30 mouse cellular contexts compared by ENCODE assay signal in genomic region chr9:31196742-31197141, GRCm38 (mm10).
"Had no signal": no experiment of that assay in that cellular context is flagged by ENCODE, and none has a peak within 500 bp of the region (broad histone marks: within the 10 kb centered on the region; RNA-seq: fewer than 3 reads in every experiment).

No protein-coding gene starts in this region.

- H3K27me3 ChIP-seq: heart, embryonic 12.5 days; heart, embryonic 13.5 days; heart, embryonic 15.5 days; hindbrain, embryonic 12.5 days; hindbrain, embryonic 13.5 days; hindbrain, embryonic 15.5 days; intestine, embryonic 15.5 days; kidney, embryonic 15.5 days had no signal

- H3K4me3 ChIP-seq: heart, embryonic 12.5 days; heart, embryonic 13.5 days; heart, embryonic 15.5 days; hindbrain, embryonic 10.5 days; hindbrain, embryonic 12.5 days; hindbrain, embryonic 13.5 days; hindbrain, embryonic 15.5 days; intestine, embryonic 15.5 days; kidney, embryonic 15.5 days; layer of hippocampus, adult 2 months; left cerebral cortex, adult 2 months had no signal

- H3K4me1 ChIP-seq: heart, embryonic 15.5 days; hindbrain, embryonic 12.5 days; intestine, embryonic 15.5 days had no signal

- DNase-seq: heart, postnatal 10 days; heart, postnatal 14 days; heart, postnatal 36 days; heart, postnatal 4 days; kidney, adult 11 months; kidney, adult 18-20 months; kidney, adult 2 months; kidney, adult 8-10 months; kidney, adult 9 months; kidney, postnatal 10 days; kidney, postnatal 14 days; kidney, postnatal 25 days; kidney, postnatal 36 days; kidney, postnatal 4 days; layer of hippocampus, adult 9-11 months; layer of hippocampus, postnatal 36 days had no signal

- H3K27ac ChIP-seq: heart, embryonic 13.5 days; heart, embryonic 15.5 days; hindbrain, embryonic 10.5 days; hindbrain, embryonic 12.5 days; hindbrain, embryonic 13.5 days; hindbrain, embryonic 14.5 days; hindbrain, embryonic 15.5 days; hindbrain, postnatal 0 days; intestine, embryonic 15.5 days; kidney, embryonic 15.5 days; kidney, postnatal 0 days; layer of hippocampus, adult 2 months; left cerebral cortex, adult 2 months had no signal

- H3K9ac ChIP-seq: heart, embryonic 12.5 days; heart, embryonic 13.5 days; heart, embryonic 15.5 days; hindbrain, embryonic 12.5 days; hindbrain, embryonic 13.5 days; hindbrain, embryonic 14.5 days; hindbrain, embryonic 15.5 days; intestine, embryonic 15.5 days; kidney, embryonic 15.5 days had no signal

- H3K36me3 ChIP-seq: hindbrain, embryonic 15.5 days had no signal
